Mouse (Mus musculus): ENCODE data around the gene Skap1. TPM values are rescaled to one million over a fixed set of nuclear protein-coding genes. Genes with fewer than 3 reads are reported as not detected.
"Not testable (repeated sequence)": the region's sequence is repeated elsewhere in the genome, so short reads cannot be mapped to it uniquely, and the experiment has no call there.

Gene Skap1
- total RNA-seq, 2 experiments from 2014 or later, result 2.2 to 2.4 TPM

- no peak for DNase-seq (ENCODE audit: low spot score in 2 of 2)
- intact Hi-C loops (cut with DNase I), result no loop called here
Measured at GRCm38 (mm10) chr11:96668367-96668766, 204.0 kb downstream of the Skap1 start.

GRCm38 (mm10) chr11:96673792-96674191, 209.4 kb downstream of the Skap1 start:
- DNase-seq (ENCODE audit: low spot score in 2 of 2), result peak; percentile 44 to 74
- intact Hi-C loops (cut with DNase I), result loop anchor here (5.0 kb wide), 3 partner anchors 121 to 396 kb away; partner anchors contain the start of gene Hoxb5

GRCm38 (mm10) chr11:96674786-96675365, 210.5 kb downstream of the Skap1 start:
- DNase-seq (ENCODE audit: low spot score in 2 of 2), result no peak
- intact Hi-C loops (cut with DNase I), result loop anchor here (5.0 kb wide), 4 partner anchors 123 to 398 kb away; partner anchors contain the start of genes Hoxb4 and Hoxb5

DNA sequence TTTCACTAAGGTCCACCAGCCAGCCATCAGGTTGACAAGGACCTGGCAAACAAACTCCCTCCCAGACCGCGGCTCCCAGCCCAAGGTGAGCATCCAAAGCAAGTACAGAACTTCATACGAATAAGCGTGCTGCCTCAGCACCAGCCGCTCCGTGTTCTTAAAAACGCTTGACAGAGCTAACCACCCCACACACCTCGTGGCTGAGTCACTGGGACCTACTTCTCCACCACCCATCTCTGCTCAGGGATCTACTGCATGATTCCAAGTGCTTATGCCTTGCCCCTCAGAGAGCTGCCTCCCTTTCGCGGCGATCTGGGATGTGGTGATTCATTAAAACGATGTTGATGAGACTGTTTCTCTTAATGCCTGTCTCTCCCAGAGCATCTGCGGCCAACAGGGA, 213.6 kb downstream of the Skap1 start:
- intact Hi-C loops (cut with DNase I), result loop anchor here (5.0 kb wide), 1 partner anchor 361 kb away; the partner anchor contains the start of gene Hoxb4
- DNase-seq (ENCODE audit: low spot score in 2 of 2), result peak in 1 of 2 experiments; percentile 12

DNA sequence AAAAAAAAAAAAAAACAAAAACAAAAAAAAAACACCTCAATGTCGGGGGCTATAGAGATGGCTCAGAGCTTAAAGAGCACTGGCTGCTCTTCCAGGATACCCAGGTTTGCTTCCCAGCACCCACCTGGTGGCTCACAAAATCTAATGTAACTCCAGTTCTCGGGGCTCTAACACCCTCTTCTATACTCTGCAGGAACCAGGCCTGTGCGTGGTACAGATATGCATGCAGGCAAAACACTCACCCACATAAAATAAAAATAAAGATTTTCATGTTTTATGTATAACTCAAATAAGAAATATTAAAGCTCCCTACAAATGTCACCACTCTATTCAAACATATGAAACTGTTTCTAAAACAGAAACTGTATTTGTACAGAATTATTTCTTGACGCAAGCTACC, 214.6 kb downstream of the Skap1 start:
- no peak for DNase-seq (ENCODE audit: low spot score in 2 of 2)
- intact Hi-C loops (cut with DNase I), result loop anchor here (5.0 kb wide), 1 partner anchor 362 kb away; the partner anchor contains the start of gene Hoxb4

GRCm38 (mm10) chr11:96685381-96685780, 221.0 kb downstream of the Skap1 start:
- no peak for DNase-seq (ENCODE audit: low spot score in 2 of 2)
- intact Hi-C loops (cut with DNase I), result no loop called here

DNA sequence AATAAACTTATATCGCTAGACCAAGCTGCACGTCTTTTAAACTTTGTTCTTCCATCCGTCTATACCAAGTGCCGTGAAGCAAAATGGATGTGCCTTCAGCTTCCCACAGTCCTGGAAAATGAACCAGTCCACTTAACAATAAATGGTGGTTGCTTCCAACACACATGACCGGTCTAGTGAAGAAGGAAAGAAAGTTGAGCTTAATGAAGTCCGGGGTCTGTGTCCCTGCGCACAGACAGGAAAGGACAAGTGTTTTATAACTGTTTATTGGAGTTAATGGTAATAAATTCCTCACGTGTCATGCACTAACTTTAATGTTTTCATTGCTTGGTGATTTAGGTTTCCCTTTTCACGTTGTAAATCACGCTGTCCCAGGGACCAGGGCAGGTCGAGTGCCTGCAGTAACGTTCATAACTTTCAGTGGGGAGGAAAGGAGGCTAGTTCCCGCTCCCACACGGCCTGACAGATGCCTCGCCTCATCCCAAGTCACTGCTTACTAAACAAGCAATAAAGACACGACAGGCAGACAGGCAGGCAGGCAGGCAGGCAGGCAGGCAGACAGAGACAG, 222.4 kb downstream of the Skap1 start:
- intact Hi-C loops (cut with DNase I), result no loop called here
- DNase-seq (ENCODE audit: low spot score in 2 of 2), result no peak

GRCm38 (mm10) chr11:96692250-96692649, 227.9 kb downstream of the Skap1 start:
- no peak for DNase-seq (ENCODE audit: low spot score in 2 of 2)
- intact Hi-C loops (cut with DNase I), result no loop called here

DNA sequence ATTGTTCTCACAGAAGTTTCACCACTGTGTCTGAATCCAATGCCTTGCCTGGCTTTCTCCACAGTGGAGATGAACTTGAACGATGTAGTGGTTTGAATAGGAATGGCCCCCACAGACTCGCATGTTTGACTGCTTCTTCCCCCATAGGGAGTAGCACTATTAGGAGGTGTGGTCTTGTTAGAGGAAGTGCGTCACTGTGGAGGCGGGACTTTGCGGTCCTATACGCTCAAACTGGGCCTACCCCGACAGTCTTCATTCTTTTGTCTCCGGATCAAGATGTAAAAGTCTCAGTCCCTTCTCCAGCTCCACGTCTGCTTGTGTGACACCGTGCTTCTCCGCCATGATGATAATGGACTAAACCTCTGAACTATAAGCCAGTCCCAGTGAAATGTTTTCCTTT, 229.0 kb downstream of the Skap1 start:
- intact Hi-C loops (cut with DNase I), result no loop called here
- no peak for DNase-seq (ENCODE audit: low spot score in 2 of 2)

DNA sequence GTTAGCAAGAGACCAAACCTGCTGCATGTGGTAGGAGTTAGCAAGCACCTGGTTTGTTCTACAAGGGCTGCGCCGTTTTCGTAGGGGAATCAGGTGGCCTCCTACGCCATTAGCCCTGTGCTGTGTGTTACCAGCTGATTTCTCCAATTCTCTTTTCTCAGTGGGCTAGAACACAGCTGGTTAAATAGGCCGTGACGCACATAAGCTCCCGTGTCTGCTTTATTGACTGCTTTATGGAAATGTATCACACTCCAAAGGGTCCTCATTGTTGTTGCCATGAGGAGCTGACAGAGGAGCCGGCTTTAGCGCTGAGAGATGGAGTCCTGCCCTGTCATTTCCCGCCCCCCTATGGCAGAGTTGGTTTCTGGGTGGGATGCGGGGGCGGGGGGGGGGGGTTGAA, 230.4 kb downstream of the Skap1 start:
- intact Hi-C loops (cut with DNase I), result no loop called here
- DNase-seq (ENCODE audit: low spot score in 2 of 2), result no peak

DNA sequence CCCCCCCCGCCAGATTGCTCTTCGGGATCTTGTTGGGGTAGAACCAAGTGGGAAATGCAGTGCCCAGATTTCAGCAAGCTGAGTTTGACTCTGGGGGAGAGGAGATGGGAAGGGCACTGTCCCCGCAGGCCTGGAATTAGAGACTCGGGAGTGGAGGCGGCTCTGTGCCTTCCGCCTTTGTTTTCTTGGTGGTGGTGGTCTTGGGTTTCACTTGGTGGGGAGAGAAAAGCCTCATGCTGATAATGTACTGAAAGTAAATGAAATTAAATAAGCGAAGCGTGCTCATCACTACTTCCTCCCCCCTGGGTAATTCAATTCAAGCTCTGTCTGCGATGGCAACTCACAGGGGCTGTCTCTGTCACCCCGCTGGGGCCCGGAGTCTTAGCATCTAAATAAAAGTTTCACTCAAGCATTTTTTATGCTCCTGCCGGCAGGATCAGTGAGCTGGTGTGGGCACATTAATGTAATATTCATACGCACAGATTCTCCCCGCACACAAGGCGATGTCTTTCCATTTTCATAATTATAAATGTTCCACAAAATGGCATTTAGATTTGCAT, 231.9 kb downstream of the Skap1 start:
- intact Hi-C loops (cut with DNase I), result no loop called here
- peak in 1 of 2 experiments; percentile 6 for DNase-seq (ENCODE audit: low spot score in 2 of 2)

DNA sequence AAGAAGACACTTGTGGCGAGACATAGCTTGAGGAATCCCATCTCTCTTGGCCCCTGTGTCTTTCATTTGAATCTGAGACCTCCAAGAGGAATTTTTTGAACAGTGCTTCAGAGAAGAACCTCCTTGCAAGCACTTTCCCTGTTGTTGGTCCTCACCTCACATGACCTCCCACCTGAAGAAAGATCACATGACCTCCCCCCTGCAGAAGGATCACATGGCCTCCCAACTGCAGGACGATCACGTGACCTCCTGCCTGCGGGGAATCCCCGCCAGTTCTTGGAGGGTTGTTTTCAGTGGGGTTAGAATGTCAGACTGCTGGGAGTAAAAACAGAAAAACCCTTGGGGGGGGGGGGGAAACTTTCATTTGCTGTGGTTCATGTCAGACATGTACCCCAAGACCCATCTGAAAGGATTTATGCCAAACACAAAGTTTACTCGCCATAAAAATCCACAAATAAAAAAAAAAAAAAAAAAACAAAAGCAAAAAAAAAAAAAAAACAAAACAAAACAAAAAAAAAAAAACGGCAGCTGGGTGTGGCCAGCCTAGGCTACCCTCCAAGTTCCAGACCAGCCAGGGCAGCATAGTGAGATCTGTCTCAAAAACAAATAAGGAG, 232.6 kb downstream of the Skap1 start:
- intact Hi-C loops (cut with DNase I), result no loop called here
- no peak for DNase-seq (ENCODE audit: low spot score in 2 of 2)

- no peak for DNase-seq (ENCODE audit: low spot score in 2 of 2)
- intact Hi-C loops (cut with DNase I), result no loop called here
Measured at GRCm38 (mm10) chr11:96697467-96697866, 233.1 kb downstream of the Skap1 start.

- no peak for DNase-seq (ENCODE audit: low spot score in 2 of 2)
- intact Hi-C loops (cut with DNase I), result no loop called here
Measured at GRCm38 (mm10) chr11:96703813-96704212, 239.4 kb downstream of the Skap1 start.

DNA sequence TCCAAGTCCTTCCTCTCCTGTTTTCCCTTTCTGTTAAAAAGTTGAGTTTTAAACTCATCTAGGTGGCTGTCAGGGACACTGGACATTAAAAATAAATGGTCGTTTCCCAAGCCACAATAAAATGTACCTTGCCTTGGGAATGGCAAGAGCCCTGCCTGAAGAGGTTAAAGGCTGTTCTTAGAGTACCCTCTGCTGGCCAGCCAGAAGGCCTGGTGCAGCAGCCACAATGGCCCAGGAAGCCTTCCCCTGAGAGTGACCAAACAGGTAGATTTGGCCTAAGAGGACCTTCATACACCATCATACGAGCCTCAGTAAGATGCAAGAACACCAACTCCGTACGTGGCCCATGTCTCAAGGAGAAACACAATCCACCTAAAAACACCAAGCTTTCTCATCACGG, 246.9 kb downstream of the Skap1 start:
- intact Hi-C loops (cut with DNase I), result no loop called here
- no peak for DNase-seq (ENCODE audit: low spot score in 2 of 2)

DNA sequence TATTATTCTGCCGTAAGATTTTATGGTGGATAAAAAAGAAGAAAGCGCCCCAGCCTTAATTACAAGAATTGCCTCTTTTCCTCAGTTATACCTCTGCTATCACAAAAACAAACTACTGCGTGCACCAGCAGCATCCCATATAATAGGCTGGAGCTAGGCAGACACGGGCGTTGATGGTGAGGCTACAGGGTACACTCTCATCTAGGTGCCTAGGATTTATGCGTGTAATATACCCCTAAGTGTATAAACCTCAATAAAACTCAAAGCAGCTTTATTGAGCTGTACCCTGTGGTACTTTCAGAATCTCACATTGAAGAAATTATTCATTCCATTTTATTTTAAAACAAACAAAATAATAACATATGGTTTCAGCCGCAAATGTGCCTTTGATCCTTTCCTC, 247.3 kb downstream of the Skap1 start:
- no peak for DNase-seq (ENCODE audit: low spot score in 2 of 2)
- intact Hi-C loops (cut with DNase I), result no loop called here

DNA sequence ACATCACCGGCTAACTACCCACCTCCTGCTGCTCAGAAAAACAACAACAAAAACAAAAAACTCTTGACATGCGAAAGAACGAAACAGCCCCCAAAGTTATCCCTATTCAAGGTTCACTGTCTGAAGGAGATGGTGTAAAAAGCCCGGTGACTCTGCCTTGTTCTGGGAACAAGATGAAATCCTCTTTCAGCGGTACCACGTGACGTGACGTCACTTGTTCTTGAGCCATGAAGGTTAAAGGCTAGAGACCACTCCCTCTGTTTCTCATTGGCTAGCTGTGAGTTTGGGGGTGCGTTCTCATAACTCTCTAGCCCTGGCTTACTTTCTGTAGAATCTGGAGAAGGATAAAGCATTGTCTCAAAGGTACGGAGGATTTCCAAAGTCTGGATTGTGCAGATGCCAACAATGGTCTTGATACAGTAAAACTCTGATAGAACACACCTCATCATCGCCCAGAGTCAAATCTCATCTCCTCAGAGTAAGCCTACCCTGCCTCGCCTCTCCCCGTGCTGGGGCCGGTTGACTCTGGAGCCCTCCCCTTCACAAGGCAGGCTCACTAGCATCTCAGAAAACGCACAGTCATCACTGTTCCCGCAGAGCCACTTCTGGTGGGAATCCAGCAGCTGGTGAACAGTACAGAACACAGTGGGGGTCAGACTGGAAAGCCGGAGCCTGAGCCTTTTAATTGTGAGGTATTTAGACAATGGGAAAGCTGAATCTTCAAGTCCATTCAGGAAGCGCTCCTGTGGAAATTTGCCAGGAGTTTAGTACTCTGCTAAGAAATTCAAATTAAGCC, 249.0 kb downstream of the Skap1 start:
- DNase-seq (ENCODE audit: low spot score in 2 of 2), result peak; percentile 8 to 17
- intact Hi-C loops (cut with DNase I), result no loop called here

GRCm38 (mm10) chr11:96714011-96714410, 249.6 kb downstream of the Skap1 start:
- intact Hi-C loops (cut with DNase I), result no loop called here
- no peak for DNase-seq (ENCODE audit: low spot score in 2 of 2)

GRCm38 (mm10) chr11:96715168-96715567, 250.8 kb downstream of the Skap1 start:
- DNase-seq (ENCODE audit: low spot score in 2 of 2); intact Hi-C loops (cut with DNase I): not testable (repeated sequence)

DNA sequence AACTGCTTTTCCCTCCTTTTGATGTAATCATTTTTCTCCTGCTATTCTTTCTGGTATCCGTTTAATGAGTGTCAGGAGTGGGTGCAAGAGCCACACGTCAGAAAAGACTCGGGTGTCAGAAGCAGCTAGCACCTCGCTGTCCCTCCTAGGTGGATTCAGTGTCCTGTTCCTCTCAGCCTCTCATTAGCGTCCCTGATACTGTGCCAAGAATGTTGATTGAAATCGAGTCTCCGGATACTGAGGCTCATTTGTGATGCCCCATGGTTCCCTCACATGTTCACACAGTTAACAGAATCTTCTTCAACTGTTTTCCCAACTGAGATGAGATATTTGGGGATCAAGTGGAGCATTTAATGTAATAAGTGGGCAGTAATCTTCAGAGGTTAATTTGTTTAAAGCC, 254.2 kb downstream of the Skap1 start:
- intact Hi-C loops (cut with DNase I), result no loop called here
- no peak for DNase-seq (ENCODE audit: low spot score in 2 of 2)
